Mouse (Mus musculus) MEL (cell line): ENCODE measurements around the gene Spp2. TPM values are rescaled to one million over a fixed set of nuclear protein-coding genes. Genes with fewer than 3 reads are reported as not detected.

Experiments
- DNase-seq: peaks from one replicate; pipeline ENCODE4 v3.0.0; 2011; ENCODE audit warnings: low read depth, low spot score
- H3K27ac ChIP-seq: 2 replicates; pipeline ENCODE4 v1.5.1; 2012; ENCODE audit warnings: low read depth, mild to moderate bottlenecking, control low read depth, low read length, moderate library complexity; ENCODE audit not compliant: control insufficient read depth
- H3K27me3 ChIP-seq, 2 experiments: fragments of 150-350 bp in 1 of 2; sonication (generic) in 1 of 2; 2 replicates each; pipeline ENCODE4 v1.6.1; 2012; ENCODE audit warnings: low read length in 2 of 2, mild to moderate bottlenecking in 2 of 2, improper control_type of control experiment in 1 of 2, moderate library complexity in 1 of 2; ENCODE audit not compliant: insufficient read depth in 2 of 2, control insufficient read depth in 1 of 2
- H3K36me3 ChIP-seq, 2 experiments: 2 replicates each; pipeline ENCODE4 v1.6.1; 2012 to 2014; ENCODE audit warnings: low read length in 2 of 2, improper control_type of control experiment in 1 of 2, inconsistent platforms in 1 of 2, mild to moderate bottlenecking in 1 of 2; ENCODE audit not compliant: insufficient read depth in 2 of 2, control insufficient read depth in 1 of 2
- H3K4me1 ChIP-seq, 2 experiments: fragments of 150-350 bp in 1 of 2; sonication (generic) in 1 of 2; 2 replicates each; pipeline ENCODE4 v1.6.1; 2012; ENCODE audit warnings: low read length in 2 of 2, improper control_type of control experiment in 1 of 2, mild to moderate bottlenecking in 1 of 2; ENCODE audit not compliant: insufficient read depth in 2 of 2, control insufficient read depth in 1 of 2
- H3K4me3 ChIP-seq, 2 experiments: fragments of 150-350 bp in 1 of 2; sonication (generic) in 1 of 2; 2 replicates each; pipeline ENCODE4 v1.5.1; 2012; ENCODE audit warnings: low read depth in 2 of 2, low read length in 2 of 2, mild to moderate bottlenecking in 2 of 2, moderate library complexity in 2 of 2, control low read depth in 1 of 2, improper control_type of control experiment in 1 of 2; ENCODE audit not compliant: control insufficient read depth in 1 of 2, insufficient read depth in 1 of 2
- H3K79me2 ChIP-seq: 2 replicates; pipeline ENCODE4 v1.6.1; 2012; ENCODE audit warnings: mild to moderate bottlenecking, low read length, moderate library complexity; ENCODE audit not compliant: control insufficient read depth, poor library complexity, insufficient read depth
- H3K9ac ChIP-seq: 2 replicates; pipeline ENCODE4 v1.6.1; 2012; ENCODE audit warnings: low read depth, mild to moderate bottlenecking, control low read depth, low read length, moderate library complexity; ENCODE audit not compliant: control insufficient read depth, poor library complexity, severe bottlenecking
- H3K9me3 ChIP-seq: fragments of 150-350 bp; sonication (generic); replicated peaks from 2 replicates; pipeline ENCODE4 v1.6.1; 2012; ENCODE audit warnings: mild to moderate bottlenecking, low read length, improper control_type of control experiment, moderate library complexity; ENCODE audit not compliant: insufficient read depth
- CHD1 ChIP-seq: IDR thresholded peaks from 2 replicates; pipeline ENCODE4 v1.6.1; 2012; ENCODE audit warnings: low read depth, mild to moderate bottlenecking, inconsistent platforms, low read length, improper control_type of control experiment
- ETS1 ChIP-seq: IDR thresholded peaks from 2 replicates; pipeline ENCODE4 v1.6.1; 2012; ENCODE audit warnings: low read depth, mild to moderate bottlenecking, inconsistent platforms, low read length, improper control_type of control experiment, moderate library complexity
- GABPA ChIP-seq: IDR thresholded peaks from 2 replicates; pipeline ENCODE4 v1.6.1; 2012; ENCODE audit warnings: low read depth, mild to moderate bottlenecking, inconsistent platforms, low read length, improper control_type of control experiment, moderate library complexity
- GATA1 ChIP-seq: IDR thresholded peaks from 2 replicates; pipeline ENCODE4 v1.6.1; 2011; ENCODE audit warnings: low read depth, low read length, improper control_type of control experiment
- HCFC1 ChIP-seq: IDR thresholded peaks from 2 replicates; pipeline ENCODE4 v1.6.1; 2012; ENCODE audit warnings: low read depth, mild to moderate bottlenecking, inconsistent platforms, low read length, improper control_type of control experiment, moderate library complexity
- JUND ChIP-seq: IDR thresholded peaks from 2 replicates; pipeline ENCODE4 v1.6.1; 2011; ENCODE audit warnings: low read depth, mild to moderate bottlenecking, improper control_type of control experiment, low read length
- KAT2A ChIP-seq: conservative IDR thresholded peaks from 2 replicates; pipeline ENCODE4 v1.6.1; 2012; ENCODE audit warnings: low read depth, low read length, improper control_type of control experiment, inconsistent platforms
- MAZ ChIP-seq: IDR thresholded peaks from 2 replicates; pipeline ENCODE4 v1.6.1; 2012; ENCODE audit warnings: low read depth, mild to moderate bottlenecking, inconsistent platforms, low read length, improper control_type of control experiment
- MYC ChIP-seq: IDR thresholded peaks from 2 replicates; pipeline ENCODE4 v1.6.1; 2011; ENCODE audit warnings: low read depth, mild to moderate bottlenecking, low read length, improper control_type of control experiment, moderate library complexity
- NRF1 ChIP-seq: IDR thresholded peaks from 2 replicates; pipeline ENCODE4 v1.6.1; 2014; ENCODE audit warnings: low read depth, mild to moderate bottlenecking, inconsistent platforms, low read length, improper control_type of control experiment, moderate library complexity; ENCODE audit not compliant: poor library complexity, insufficient read depth, severe bottlenecking
- POLR2A ChIP-seq, 2 experiments: IDR thresholded peaks; 2 replicates each; pipeline ENCODE4 v1.6.1; 2011 to 2012; ENCODE audit warnings: low read length in 2 of 2, mild to moderate bottlenecking in 2 of 2, control low read depth in 1 of 2, improper control_type of control experiment in 1 of 2, low read depth in 1 of 2, moderate library complexity in 1 of 2; ENCODE audit not compliant: control insufficient read depth in 1 of 2, insufficient read depth in 1 of 2, poor library complexity in 1 of 2
- POLR2AphosphoS5 ChIP-seq: IDR thresholded peaks from 2 replicates; pipeline ENCODE4 v1.6.1; 2012; ENCODE audit warnings: low read depth, borderline replicate concordance, mild to moderate bottlenecking, inconsistent platforms, low read length, moderate library complexity, mixed read lengths
- RCOR1 ChIP-seq: IDR thresholded peaks from 2 replicates; pipeline ENCODE4 v1.6.1; 2012; ENCODE audit warnings: low read depth, mild to moderate bottlenecking, inconsistent platforms, low read length, improper control_type of control experiment
- SIN3A ChIP-seq: IDR thresholded peaks from 2 replicates; pipeline ENCODE4 v1.6.1; 2012; ENCODE audit warnings: low read length, improper control_type of control experiment, inconsistent platforms
- TAL1 ChIP-seq: IDR thresholded peaks from 2 replicates; pipeline ENCODE4 v1.6.1; 2012; ENCODE audit warnings: mild to moderate bottlenecking, inconsistent platforms, low read length, moderate library complexity, mixed read lengths
- TBP ChIP-seq: IDR thresholded peaks from 2 replicates; pipeline ENCODE4 v1.8.0; 2011; ENCODE audit warnings: low read depth, low read length, improper control_type of control experiment
- TCF12 ChIP-seq: IDR thresholded peaks from 2 replicates; pipeline ENCODE4 v1.6.1; 2014; ENCODE audit warnings: low read depth, mild to moderate bottlenecking, inconsistent platforms, low read length, improper control_type of control experiment, moderate library complexity
- USF2 ChIP-seq, 2 experiments: IDR thresholded peaks; 2 replicates each; pipeline ENCODE4 v1.6.1; 2011 to 2012; ENCODE audit warnings: improper control_type of control experiment in 2 of 2, low read length in 2 of 2, borderline replicate concordance in 1 of 2, inconsistent platforms in 1 of 2, low read depth in 1 of 2, mild to moderate bottlenecking in 1 of 2; ENCODE audit not compliant: insufficient read depth in 1 of 2
- ZC3H11A ChIP-seq: IDR thresholded peaks from 2 replicates; pipeline ENCODE4 v1.6.1; 2012; ENCODE audit warnings: low read depth, mild to moderate bottlenecking, inconsistent platforms, low read length, improper control_type of control experiment
- ZKSCAN1 ChIP-seq: IDR thresholded peaks from 2 replicates; pipeline ENCODE4 v1.6.1; 2012; ENCODE audit warnings: low read depth, mild to moderate bottlenecking, inconsistent platforms, low read length, improper control_type of control experiment, moderate library complexity
- ZNF384 ChIP-seq: IDR thresholded peaks from 2 replicates; pipeline ENCODE4 v1.6.1; 2012; ENCODE audit warnings: low read depth, mild to moderate bottlenecking, inconsistent platforms, low read length, improper control_type of control experiment
- polyA plus RNA-seq, 2 experiments: library from polyadenylated mRNA; stranded (reverse) in 1 of 2; unstranded in 1 of 2; fragments of >175 nt in 1 of 2; fragments of >200 nt in 1 of 2; gene quantifications; 2 replicates each; pipeline versions ENCODE4 v1.2.1 to v1.2.4; 2012; ENCODE audit warnings: low replicate concordance in 2 of 2, low read depth in 1 of 2; ENCODE audit not compliant: insufficient read length in 2 of 2, insufficient read depth in 1 of 2, missing spikeins in 1 of 2
- total RNA-seq: library from RNA; depleted of rRNA; stranded (reverse); fragments of 300-350 nt; gene quantifications from 2 replicates; pipeline ENCODE4 v1.2.3, GENCODE M21; 2012

Gene Spp2
- total and polyA plus RNA-seq, 3 experiments: not detected

- no peak for DNase-seq
- Histone ChIP-seq H3K27me3 (no peaks in the 10 kb centered on the region), H3K9ac (no peak overlapping the region), H3K36me3 (no peaks in the 10 kb centered on the region), H3K79me2 (no peaks in the 10 kb centered on the region), H3K27ac (no peak overlapping the region), H3K4me1 (no peaks in the 10 kb centered on the region), H3K9me3 (no peaks in the 10 kb centered on the region), H3K4me3 (no peak overlapping the region)
- no peak for TF ChIP-seq CHD1
- no peak for TF ChIP-seq GATA1
These were observed 52.9 kb downstream of the Spp2 start for GRCm38 (mm10) chr1:88459655-88460054.

GRCm38 (mm10) chr1:88461096-88461495 lies 54.3 kb downstream of the Spp2 start:
- DNase-seq: no peak
- Histone ChIP-seq H3K4me3 (no peak overlapping the region), H3K9ac (no peak overlapping the region), H3K27me3 (no peaks in the 10 kb centered on the region), H3K79me2 (no peaks in the 10 kb centered on the region), H3K9me3 (no peaks in the 10 kb centered on the region), H3K27ac (no peak overlapping the region), H3K4me1 (no peaks in the 10 kb centered on the region), H3K36me3 (no peaks in the 10 kb centered on the region)
- no peak for TF ChIP-seq MAZ
- TF ChIP-seq TAL1: no peak
- no peak for TF ChIP-seq JUND
- TF ChIP-seq USF2 (IDR thresholded peaks at IDR 0.05; ENCODE audit: borderline replicate concordance in 1 of 2, insufficient read depth in 1 of 2, low read depth in 1 of 2, low read length in 2 of 2): no peak
- no peak for TF ChIP-seq KAT2A
- TF ChIP-seq TBP: no peak
- no peak for TF ChIP-seq POLR2A (IDR thresholded peaks at IDR 0.05; ENCODE audit: control insufficient read depth in 1 of 2, insufficient read depth in 1 of 2, low read depth in 1 of 2, low read length in 2 of 2, poor library complexity in 1 of 2)
- no peak for TF ChIP-seq GABPA
- TF ChIP-seq ZC3H11A: no peak
- TF ChIP-seq MYC: no peak
- no peak for TF ChIP-seq CHD1
- TF ChIP-seq ZNF384: no peak
- no peak for TF ChIP-seq ETS1

GRCm38 (mm10) chr1:88462484-88462883 lies 55.7 kb downstream of the Spp2 start:
- Histone ChIP-seq H3K4me3 (no peak overlapping the region), H3K27me3 (no peaks in the 10 kb centered on the region), H3K9me3 (no peaks in the 10 kb centered on the region), H3K79me2 (no peaks in the 10 kb centered on the region), H3K4me1 (no peaks in the 10 kb centered on the region), H3K27ac (no peak overlapping the region), H3K36me3 (no peaks in the 10 kb centered on the region), H3K9ac (no peak overlapping the region)
- no peak for DNase-seq
- no peak for TF ChIP-seq ZNF384
- TF ChIP-seq ZC3H11A: no peak
- no peak for TF ChIP-seq TAL1
- TF ChIP-seq RCOR1: no peak
- no peak for TF ChIP-seq HCFC1
- TF ChIP-seq NRF1: no peak
- no peak for TF ChIP-seq MAZ
- no peak for TF ChIP-seq TCF12
- TF ChIP-seq POLR2AphosphoS5: no peak
- TF ChIP-seq ZKSCAN1: no peak
- TF ChIP-seq SIN3A: no peak
- TF ChIP-seq POLR2A (IDR thresholded peaks at IDR 0.05; ENCODE audit: control insufficient read depth in 1 of 2, insufficient read depth in 1 of 2, low read depth in 1 of 2, low read length in 2 of 2, poor library complexity in 1 of 2): no peak
